Comparison of ENCODE assay signal across 9 mouse cellular contexts in the genomic region with DNA sequence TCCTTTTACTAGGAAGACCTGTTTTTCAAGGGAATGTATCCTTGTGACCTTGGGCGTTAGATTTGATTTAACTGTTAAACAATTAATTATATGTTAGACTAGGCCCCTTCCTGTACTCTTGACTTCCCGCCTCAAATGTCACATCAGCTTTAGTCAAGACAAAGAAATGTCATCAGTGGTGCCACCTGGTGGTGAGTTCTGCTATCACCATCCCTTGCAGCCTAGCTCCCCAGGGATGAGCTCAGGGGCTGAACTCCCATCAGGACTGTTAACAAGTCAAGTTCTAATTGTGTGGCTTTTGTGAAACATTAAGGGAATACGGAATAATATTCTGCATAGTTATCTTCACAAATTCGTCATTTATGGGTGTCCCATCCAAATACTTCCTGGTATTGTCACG.
DNase-seq lines count a peak whose midpoint lies in the region; ATAC-seq lines count a peak whose summit lies in the region.
"Had no signal": no experiment of that assay in that cellular context is flagged by ENCODE, and none has a peak within 500 bp of the region (broad histone marks: within the 10 kb centered on the region; RNA-seq: fewer than 3 reads in every experiment).

No protein-coding gene starts in this region.

- no peak overlapping the region for H3K9ac ChIP-seq in hindbrain, embryonic 14.5 days
- H3K9ac ChIP-seq: lung, embryonic 15.5 days had no signal

- ATAC-seq in hindbrain, embryonic 14.5 days (ENCODE audit: low FRiP score): no peak

- peaks cover 8% of the 10 kb centered on the region for H3K4me1 ChIP-seq in heart, embryonic 10.5 days
- H3K4me1 ChIP-seq in hindbrain, embryonic 14.5 days (replicated peaks; ENCODE audit: control insufficient read depth, insufficient read depth, low read length): peaks cover 7% of the 10 kb centered on the region; the same call in 1 of the 2 replicates
- H3K4me1 ChIP-seq: lung, embryonic 15.5 days had no signal

- intact Hi-C loops in heart, postnatal 10 days (cut with DNase I): loop anchor here (1.0 kb wide), 1 partner anchor 674 kb away; no protein-coding TSS in a partner anchor

- DNase-seq in heart, postnatal 10 days: peak; percentile 25 to 58
- no peak for DNase-seq in heart, embryonic 10.5 days (ENCODE audit: low spot score)
- DNase-seq in urinary bladder, postnatal 14 days (ENCODE audit: low spot score): peak; percentile 17
- DNase-seq in urinary bladder, adult 2 months (ENCODE audit: low spot score): no peak
- DNase-seq in c-Kit-positive CD71-positive TER-119-positive erythroid progenitor cells, embryonic 14.5 days (ENCODE audit: low spot score): peak; percentile 32
- DNase-seq in large intestine, adult 2 months (ENCODE audit: low read depth, low spot score): peak; percentile 14
- peak; percentile 29 for DNase-seq in spleen, adult 12 weeks (ENCODE audit: low spot score)
- no peak for DNase-seq in hindbrain, embryonic 14.5 days (ENCODE audit: low spot score)

- H3K9me3 ChIP-seq in heart, embryonic 10.5 days: no peaks in the 10 kb centered on the region
- no peaks in the 10 kb centered on the region for H3K9me3 ChIP-seq in hindbrain, embryonic 14.5 days (ENCODE audit: control insufficient read depth, low read length)
- H3K9me3 ChIP-seq: lung, embryonic 15.5 days had no signal

- H3K27ac ChIP-seq in heart, embryonic 10.5 days: no peak overlapping the region
- no peak overlapping the region for H3K27ac ChIP-seq in hindbrain, embryonic 14.5 days
- H3K27ac ChIP-seq: lung, embryonic 15.5 days had no signal

- H3K4me2 ChIP-seq in hindbrain, embryonic 14.5 days (replicated peaks): no peak overlapping the region
- H3K4me2 ChIP-seq: lung, embryonic 15.5 days had no signal

- H3K4me3 ChIP-seq in heart, embryonic 10.5 days: no peak overlapping the region
- no peak overlapping the region for H3K4me3 ChIP-seq in hindbrain, embryonic 14.5 days (replicated peaks; ENCODE audit: low read length)
- H3K4me3 ChIP-seq: lung, embryonic 15.5 days had no signal

- peaks cover 65% of the 10 kb centered on the region for H3K27me3 ChIP-seq in heart, embryonic 10.5 days (ENCODE audit: insufficient read depth, poor library complexity, severe bottlenecking)
- no peaks in the 10 kb centered on the region for H3K27me3 ChIP-seq in hindbrain, embryonic 14.5 days (ENCODE audit: control insufficient read depth, insufficient read depth, low read length)

- no peaks in the 10 kb centered on the region for H3K36me3 ChIP-seq in heart, embryonic 10.5 days
- H3K36me3 ChIP-seq in hindbrain, embryonic 14.5 days (replicated peaks; ENCODE audit: control insufficient read depth, insufficient read depth): no peaks in the 10 kb centered on the region
- H3K36me3 ChIP-seq: lung, embryonic 15.5 days had no signal

- WGBS in heart, embryonic 10.5 days: 73% methylated on average over 5 of the region's 5 CpGs
- 79% methylated on average over 5 of the region's 5 CpGs for WGBS in large intestine, adult 2 months
- WGBS in hindbrain, embryonic 14.5 days: 81% methylated on average over 5 of the region's 5 CpGs

Comparison
In these comparisons a context has a peak if more than half of its experiments do, and no peak if none do; other contexts are left out.
1. DNase-seq: peak in heart, postnatal 10 days (2 of 2), urinary bladder, postnatal 14 days (single experiment), c-Kit-positive CD71-positive TER-119-positive erythroid progenitor cells, embryonic 14.5 days (single experiment), large intestine, adult 2 months (single experiment) and spleen, adult 12 weeks (single experiment); none in heart, embryonic 10.5 days (single experiment), urinary bladder, adult 2 months (single experiment) and hindbrain, embryonic 14.5 days (single experiment).